Mouse (Mus musculus): ENCODE results near the gene Rai1. TPM values are rescaled to one million over a fixed set of nuclear protein-coding genes. Genes with fewer than 3 reads are reported as not detected.
A peak's percentile ranks its signal among the peaks of the same experiment; 100 is the strongest.

Rai1 gene
- polyA plus RNA-seq, 1 experiment from 2014 or later = 3.7 TPM

GRCm38 (mm10) chr11:60102664-60103063 is 2.1 kb upstream of the Rai1 start:
- H3K4me3 ChIP-seq (ENCODE audit: low read depth, low read length) = no peak overlapping the region
- no peak overlapping the region for H3K4me2 ChIP-seq (ENCODE audit: low read depth, low read length)
- H3K27ac ChIP-seq (ENCODE audit: low read length) = no peak overlapping the region
- no peak overlapping the region for H3K9ac ChIP-seq (ENCODE audit: low read depth, low read length)
- no peaks in the 10 kb centered on the region for H3K9me3 ChIP-seq (replicated peaks; ENCODE audit: control insufficient read depth, low read length)
- no peaks in the 10 kb centered on the region for H3K36me3 ChIP-seq (ENCODE audit: control insufficient read depth, insufficient read depth)
- no peaks in the 10 kb centered on the region for H3K27me3 ChIP-seq (ENCODE audit: control insufficient read depth, insufficient read depth, low read depth, low read length)
- ATAC-seq (ENCODE audit: low read depth) = no peak
- H3K4me1 ChIP-seq (ENCODE audit: control insufficient read depth, low read depth, low read length) = peaks cover 26% of the 10 kb centered on the region
- 35% methylated on average over 6 of the region's 6 CpGs for WGBS (ENCODE audit: insufficient replicate concordance)

GRCm38 (mm10) chr11:60103567-60103966 is 1.2 kb upstream of the Rai1 start:
- WGBS (ENCODE audit: insufficient replicate concordance) = 74% methylated on average over 7 of the region's 7 CpGs
- Histone ChIP-seq H3K4me1 (ENCODE audit: control insufficient read depth, low read depth, low read length) (peaks cover 35% of the 10 kb centered on the region), H3K9me3 (replicated peaks; ENCODE audit: control insufficient read depth, low read length) (no peaks in the 10 kb centered on the region), H3K4me3 (ENCODE audit: low read depth, low read length) (no peak overlapping the region), H3K36me3 (ENCODE audit: control insufficient read depth, insufficient read depth) (no peaks in the 10 kb centered on the region), H3K27me3 (ENCODE audit: control insufficient read depth, insufficient read depth, low read depth, low read length) (no peaks in the 10 kb centered on the region), H3K9ac (ENCODE audit: low read depth, low read length) (no peak overlapping the region), H3K4me2 (ENCODE audit: low read depth, low read length) (no peak overlapping the region), H3K27ac (ENCODE audit: low read length) (no peak overlapping the region)
- ATAC-seq (ENCODE audit: low read depth) = no peak

GRCm38 (mm10) chr11:60105593-60106542 is 1.1 kb downstream of the Rai1 start:
- H3K9ac ChIP-seq (ENCODE audit: low read depth, low read length) = peak overlapping the region; percentile 89
- peak overlapping the region; percentile 75 for H3K4me3 ChIP-seq (ENCODE audit: low read depth, low read length)
- peak overlapping the region; percentile 88 for H3K27ac ChIP-seq (ENCODE audit: low read length)
- H3K9me3 ChIP-seq (replicated peaks; ENCODE audit: control insufficient read depth, low read length) = no peaks in the 10 kb centered on the region
- H3K4me1 ChIP-seq (ENCODE audit: control insufficient read depth, low read depth, low read length) = peaks cover 45% of the 10 kb centered on the region
- no peaks in the 10 kb centered on the region for H3K36me3 ChIP-seq (ENCODE audit: control insufficient read depth, insufficient read depth)
- H3K4me2 ChIP-seq (ENCODE audit: low read depth, low read length) = peak overlapping the region; percentile 99
- no peaks in the 10 kb centered on the region for H3K27me3 ChIP-seq (ENCODE audit: control insufficient read depth, insufficient read depth, low read depth, low read length)
- WGBS (ENCODE audit: insufficient replicate concordance) = under 1% methylated on average over 88 of the region's 88 CpGs
- ATAC-seq (ENCODE audit: low read depth) = peak; percentile 69

GRCm38 (mm10) chr11:60106543-60107110 is 1.8 kb downstream of the Rai1 start:
- 9% methylated on average over 14 of the region's 14 CpGs for WGBS (ENCODE audit: insufficient replicate concordance)
- ATAC-seq (ENCODE audit: low read depth) = peak; percentile 25
- no peaks in the 10 kb centered on the region for H3K9me3 ChIP-seq (replicated peaks; ENCODE audit: control insufficient read depth, low read length)
- peak overlapping the region; percentile 88 for H3K27ac ChIP-seq (ENCODE audit: low read length)
- H3K9ac ChIP-seq (ENCODE audit: low read depth, low read length) = peak overlapping the region; percentile 89
- no peaks in the 10 kb centered on the region for H3K36me3 ChIP-seq (ENCODE audit: control insufficient read depth, insufficient read depth)
- peaks cover 51% of the 10 kb centered on the region for H3K4me1 ChIP-seq (ENCODE audit: control insufficient read depth, low read depth, low read length)
- H3K4me3 ChIP-seq (ENCODE audit: low read depth, low read length) = peak overlapping the region; percentile 75
- peak overlapping the region; percentile 99 for H3K4me2 ChIP-seq (ENCODE audit: low read depth, low read length)
- H3K27me3 ChIP-seq (ENCODE audit: control insufficient read depth, insufficient read depth, low read depth, low read length) = no peaks in the 10 kb centered on the region

- no peaks in the 10 kb centered on the region for H3K27me3 ChIP-seq (ENCODE audit: control insufficient read depth, insufficient read depth, low read depth, low read length)
- H3K27ac ChIP-seq (ENCODE audit: low read length) = no peak overlapping the region
- no peak overlapping the region for H3K4me3 ChIP-seq (ENCODE audit: low read depth, low read length)
- H3K36me3 ChIP-seq (ENCODE audit: control insufficient read depth, insufficient read depth) = no peaks in the 10 kb centered on the region
- no peak overlapping the region for H3K4me2 ChIP-seq (ENCODE audit: low read depth, low read length)
- 87% methylated on average over 3 of the region's 3 CpGs for WGBS (ENCODE audit: insufficient replicate concordance)
- H3K9me3 ChIP-seq (replicated peaks; ENCODE audit: control insufficient read depth, low read length) = no peaks in the 10 kb centered on the region
- peaks cover 60% of the 10 kb centered on the region for H3K4me1 ChIP-seq (ENCODE audit: control insufficient read depth, low read depth, low read length)
- ATAC-seq (ENCODE audit: low read depth) = no peak
- H3K9ac ChIP-seq (ENCODE audit: low read depth, low read length) = no peak overlapping the region
These were observed 2.6 kb downstream of the Rai1 start for GRCm38 (mm10) chr11:60107449-60107848.

GRCm38 (mm10) chr11:60108631-60109172 is 3.9 kb downstream of the Rai1 start:
- WGBS (ENCODE audit: insufficient replicate concordance) = 50% methylated on average over 5 of the region's 5 CpGs
- no peak overlapping the region for H3K4me2 ChIP-seq (ENCODE audit: low read depth, low read length)
- no peaks in the 10 kb centered on the region for H3K9me3 ChIP-seq (replicated peaks; ENCODE audit: control insufficient read depth, low read length)
- H3K9ac ChIP-seq (ENCODE audit: low read depth, low read length) = no peak overlapping the region
- no peak overlapping the region for H3K4me3 ChIP-seq (ENCODE audit: low read depth, low read length)
- no peaks in the 10 kb centered on the region for H3K36me3 ChIP-seq (ENCODE audit: control insufficient read depth, insufficient read depth)
- no peak for ATAC-seq (ENCODE audit: low read depth)
- H3K4me1 ChIP-seq (ENCODE audit: control insufficient read depth, low read depth, low read length) = peaks cover 71% of the 10 kb centered on the region
- no peak overlapping the region for H3K27ac ChIP-seq (ENCODE audit: low read length)
- no peaks in the 10 kb centered on the region for H3K27me3 ChIP-seq (ENCODE audit: control insufficient read depth, insufficient read depth, low read depth, low read length)

- Histone ChIP-seq H3K9me3 (replicated peaks; ENCODE audit: control insufficient read depth, low read length) (no peaks in the 10 kb centered on the region), H3K9ac (ENCODE audit: low read depth, low read length) (no peak overlapping the region), H3K4me1 (ENCODE audit: control insufficient read depth, low read depth, low read length) (peaks cover 80% of the 10 kb centered on the region), H3K27ac (ENCODE audit: low read length) (no peak overlapping the region), H3K4me3 (ENCODE audit: low read depth, low read length) (no peak overlapping the region), H3K27me3 (ENCODE audit: control insufficient read depth, insufficient read depth, low read depth, low read length) (no peaks in the 10 kb centered on the region), H3K36me3 (ENCODE audit: control insufficient read depth, insufficient read depth) (no peaks in the 10 kb centered on the region), H3K4me2 (ENCODE audit: low read depth, low read length) (no peak overlapping the region)
- 61% methylated on average over 5 of the region's 5 CpGs for WGBS (ENCODE audit: insufficient replicate concordance)
- ATAC-seq (ENCODE audit: low read depth) = no peak
These were observed 5.6 kb downstream of the Rai1 start for GRCm38 (mm10) chr11:60110386-60110785.

- Histone ChIP-seq H3K27me3 (ENCODE audit: control insufficient read depth, insufficient read depth, low read depth, low read length) (no peaks in the 10 kb centered on the region), H3K9me3 (replicated peaks; ENCODE audit: control insufficient read depth, low read length) (no peaks in the 10 kb centered on the region), H3K4me1 (ENCODE audit: control insufficient read depth, low read depth, low read length) (peaks cover 85% of the 10 kb centered on the region), H3K36me3 (ENCODE audit: control insufficient read depth, insufficient read depth) (no peaks in the 10 kb centered on the region), H3K4me3 (ENCODE audit: low read depth, low read length) (no peak overlapping the region), H3K27ac (ENCODE audit: low read length) (no peak overlapping the region), H3K4me2 (ENCODE audit: low read depth, low read length) (no peak overlapping the region), H3K9ac (ENCODE audit: low read depth, low read length) (no peak overlapping the region)
- no peak for ATAC-seq (ENCODE audit: low read depth)
- 89% methylated on average over 2 of the region's 2 CpGs for WGBS (ENCODE audit: insufficient replicate concordance)
These were observed 6.8 kb downstream of the Rai1 start for GRCm38 (mm10) chr11:60111576-60111975.

GRCm38 (mm10) chr11:60113624-60114023 is 8.8 kb downstream of the Rai1 start:
- Histone ChIP-seq H3K4me3 (ENCODE audit: low read depth, low read length) (peak overlapping the region; percentile 71), H3K4me1 (ENCODE audit: control insufficient read depth, low read depth, low read length) (peaks cover 65% of the 10 kb centered on the region), H3K4me2 (ENCODE audit: low read depth, low read length) (peak overlapping the region; percentile 94), H3K27ac (ENCODE audit: low read length) (peak overlapping the region; percentile 89), H3K9me3 (replicated peaks; ENCODE audit: control insufficient read depth, low read length) (no peaks in the 10 kb centered on the region), H3K36me3 (ENCODE audit: control insufficient read depth, insufficient read depth) (no peaks in the 10 kb centered on the region), H3K27me3 (ENCODE audit: control insufficient read depth, insufficient read depth, low read depth, low read length) (no peaks in the 10 kb centered on the region), H3K9ac (ENCODE audit: low read depth, low read length) (peak overlapping the region; percentile 76)
- 6% methylated on average over 4 of the region's 4 CpGs for WGBS (ENCODE audit: insufficient replicate concordance)
- no peak for ATAC-seq (ENCODE audit: low read depth)

All from liver, embryonic 16.5 days (tissue).